Mouse (Mus musculus) embryonic fibroblast, embryonic 13.5 days (primary cell): ENCODE results near the gene Zfp346.

Experiments
- CTCF ChIP-seq: IDR thresholded peaks from 2 replicates; pipeline ENCODE4 v1.5.1; 2011; ENCODE audit warnings: mild to moderate bottlenecking, control low read depth, low read length, moderate library complexity, borderline replicate concordance; ENCODE audit not compliant: insufficient read depth
- POLR2A ChIP-seq: IDR thresholded peaks from 2 replicates; pipeline ENCODE4 v1.6.1; 2011; ENCODE audit warnings: low read depth, mild to moderate bottlenecking, control low read depth, low read length, moderate library complexity

GRCm38 (mm10) chr13:55107116-55107515, 2.0 kb downstream of the Zfp346 start:
- TF ChIP-seq CTCF (no peak), POLR2A (no peak)
